Mouse (Mus musculus): ENCODE results near the gene Pygl. TPM values are rescaled to one million over a fixed set of nuclear protein-coding genes. Genes with fewer than 3 reads are reported as not detected.
"Not testable (repeated sequence)": the region's sequence is repeated elsewhere in the genome, so short reads cannot be mapped to it uniquely, and the experiment has no call there.

Gene Pygl
- polyA plus RNA-seq, 1 experiment from 2014 or later: 5.5 TPM

- 84% methylated on average over 1 of the region's 1 CpGs for WGBS
- H3K4me1 ChIP-seq: no peaks in the 10 kb centered on the region
- DNase-seq (ENCODE audit: low spot score): no peak
- H3K4me3 ChIP-seq: no peak overlapping the region
- no peak overlapping the region for H3K27ac ChIP-seq
- H3K27me3 ChIP-seq (ENCODE audit: low read depth, poor library complexity, severe bottlenecking): no peaks in the 10 kb centered on the region
- no peaks in the 10 kb centered on the region for H3K36me3 ChIP-seq
- no peaks in the 10 kb centered on the region for H3K9me3 ChIP-seq (replicated peaks)
These were observed 61.3 kb downstream of the Pygl start for GRCm38 (mm10) chr12:70169969-70170368.

GRCm38 (mm10) chr12:70167950-70168349, 63.3 kb downstream of the Pygl start:
- Histone ChIP-seq H3K27me3 (ENCODE audit: low read depth, poor library complexity, severe bottlenecking) (no peaks in the 10 kb centered on the region), H3K4me1 (no peaks in the 10 kb centered on the region), H3K27ac (no peak overlapping the region), H3K36me3 (no peaks in the 10 kb centered on the region), H3K9me3 (replicated peaks) (no peaks in the 10 kb centered on the region), H3K4me3 (no peak overlapping the region)
- DNase-seq (ENCODE audit: low spot score): no peak
- WGBS: 83% methylated on average over 4 of the region's 4 CpGs

- H3K4me1 ChIP-seq: no peaks in the 10 kb centered on the region
- no peaks in the 10 kb centered on the region for H3K27me3 ChIP-seq (ENCODE audit: low read depth, poor library complexity, severe bottlenecking)
- no peak for DNase-seq (ENCODE audit: low spot score)
- no peaks in the 10 kb centered on the region for H3K36me3 ChIP-seq
- no peak overlapping the region for H3K27ac ChIP-seq
- WGBS: 84% methylated on average over 3 of the region's 3 CpGs
- H3K4me3 ChIP-seq: no peak overlapping the region
- H3K9me3 ChIP-seq (replicated peaks): no peaks in the 10 kb centered on the region
These were observed 66.5 kb downstream of the Pygl start for GRCm38 (mm10) chr12:70164741-70165140.

GRCm38 (mm10) chr12:70161057-70161456, 70.2 kb downstream of the Pygl start:
- Histone ChIP-seq H3K27me3 (ENCODE audit: low read depth, poor library complexity, severe bottlenecking) (no peaks in the 10 kb centered on the region), H3K4me3 (no peak overlapping the region), H3K27ac (no peak overlapping the region), H3K9me3 (replicated peaks) (no peaks in the 10 kb centered on the region), H3K4me1 (no peaks in the 10 kb centered on the region), H3K36me3 (no peaks in the 10 kb centered on the region)
- no peak for DNase-seq (ENCODE audit: low spot score)
- WGBS: 84% methylated on average over 5 of the region's 5 CpGs

GRCm38 (mm10) chr12:70157292-70158066, 73.8 kb downstream of the Pygl start:
- WGBS: 41% methylated on average over 5 of the region's 5 CpGs
- no peak for DNase-seq (ENCODE audit: low spot score)
- Histone ChIP-seq H3K36me3 (no peaks in the 10 kb centered on the region), H3K4me3 (no peak overlapping the region), H3K27ac (no peak overlapping the region), H3K27me3 (ENCODE audit: low read depth, poor library complexity, severe bottlenecking) (no peaks in the 10 kb centered on the region), H3K9me3 (replicated peaks) (no peaks in the 10 kb centered on the region), H3K4me1 (peaks cover 3% of the 10 kb centered on the region; the same call in 1 of the 2 replicates)

GRCm38 (mm10) chr12:70156222-70156621, 75.1 kb downstream of the Pygl start:
- H3K9me3 ChIP-seq (replicated peaks): no peaks in the 10 kb centered on the region
- no peak overlapping the region for H3K4me3 ChIP-seq
- DNase-seq (ENCODE audit: low spot score): no peak
- 85% methylated on average over 6 of the region's 6 CpGs for WGBS
- no peaks in the 10 kb centered on the region for H3K36me3 ChIP-seq
- no peaks in the 10 kb centered on the region for H3K27me3 ChIP-seq (ENCODE audit: low read depth, poor library complexity, severe bottlenecking)
- peaks cover 3% of the 10 kb centered on the region; the same call in 1 of the 2 replicates for H3K4me1 ChIP-seq
- no peak overlapping the region for H3K27ac ChIP-seq

GRCm38 (mm10) chr12:70153842-70154241, 77.4 kb downstream of the Pygl start, which contains the start of gene Abhd12b:
TSS of gene Abhd12b (plus strand) at chr12:70154142.
- H3K4me3 ChIP-seq: no peak within 1 kb of the TSS
- DNase-seq (ENCODE audit: low spot score): no peak
- no peak within 1 kb of the TSS for H3K27ac ChIP-seq
- H3K27me3 ChIP-seq (ENCODE audit: low read depth, poor library complexity, severe bottlenecking): no peaks in the 10 kb centered on the region
- H3K9me3 ChIP-seq (replicated peaks): no peaks in the 10 kb centered on the region
- H3K36me3 ChIP-seq: no peaks in the 10 kb centered on the region
- WGBS: 32% methylated on average over 3 of the region's 3 CpGs
- peaks cover 6% of the 10 kb centered on the region for H3K4me1 ChIP-seq

GRCm38 (mm10) chr12:70148631-70149265, 82.5 kb downstream of the Pygl start:
- peak overlapping the region; percentile 43 for H3K4me3 ChIP-seq
- no peaks in the 10 kb centered on the region for H3K27me3 ChIP-seq (ENCODE audit: low read depth, poor library complexity, severe bottlenecking)
- WGBS: 13% methylated on average over 11 of the region's 11 CpGs
- no peak for DNase-seq (ENCODE audit: low spot score)
- no peak overlapping the region; the same call in 1 of the 2 replicates for H3K27ac ChIP-seq
- peaks cover 13% of the 10 kb centered on the region for H3K4me1 ChIP-seq
- no peaks in the 10 kb centered on the region for H3K9me3 ChIP-seq (replicated peaks)
- no peaks in the 10 kb centered on the region for H3K36me3 ChIP-seq

- Histone ChIP-seq H3K4me1 (peaks cover 13% of the 10 kb centered on the region), H3K4me3 (peak overlapping the region; percentile 43), H3K27me3 (ENCODE audit: low read depth, poor library complexity, severe bottlenecking) (no peaks in the 10 kb centered on the region), H3K27ac (peak overlapping the region; percentile 56), H3K36me3 (no peaks in the 10 kb centered on the region), H3K9me3 (replicated peaks) (no peaks in the 10 kb centered on the region)
- 11% methylated on average over 13 of the region's 13 CpGs for WGBS
- peak; percentile 40 for DNase-seq (ENCODE audit: low spot score)
These were observed 83.2 kb downstream of the Pygl start for GRCm38 (mm10) chr12:70147986-70148630.

- H3K4me1 ChIP-seq: peaks cover 13% of the 10 kb centered on the region
- no peak overlapping the region for H3K27ac ChIP-seq
- no peaks in the 10 kb centered on the region for H3K36me3 ChIP-seq
- no peak overlapping the region for H3K4me3 ChIP-seq
- H3K9me3 ChIP-seq (replicated peaks): no peaks in the 10 kb centered on the region
- no peaks in the 10 kb centered on the region for H3K27me3 ChIP-seq (ENCODE audit: low read depth, poor library complexity, severe bottlenecking)
- no peak for DNase-seq (ENCODE audit: low spot score)
- WGBS: 88% methylated on average over 6 of the region's 6 CpGs
These were observed 85.7 kb downstream of the Pygl start for GRCm38 (mm10) chr12:70145586-70145985.

GRCm38 (mm10) chr12:70144637-70145448, 86.4 kb downstream of the Pygl start:
- 56% methylated on average over 20 of the region's 20 CpGs for WGBS
- H3K4me1 ChIP-seq: peaks cover 13% of the 10 kb centered on the region

GRCm38 (mm10) chr12:70144106-70144587, 87.1 kb downstream of the Pygl start:
- 45% methylated on average over 3 of the region's 3 CpGs for WGBS
- H3K27ac ChIP-seq: peak overlapping the region; percentile 53; the same call in 1 of the 2 replicates
- not testable (repeated sequence) for H3K9me3 ChIP-seq (replicated peaks); H3K4me3 ChIP-seq; H3K27me3 ChIP-seq (ENCODE audit: low read depth, poor library complexity, severe bottlenecking); DNase-seq (ENCODE audit: low spot score); H3K36me3 ChIP-seq
- H3K4me1 ChIP-seq: peaks cover 13% of the 10 kb centered on the region

More at GRCm38 (mm10) chr12:70144637-70145448, 86.4 kb downstream of the Pygl start:
- Histone ChIP-seq H3K27me3 (ENCODE audit: low read depth, poor library complexity, severe bottlenecking) (no peaks in the 10 kb centered on the region), H3K9me3 (replicated peaks) (no peaks in the 10 kb centered on the region), H3K27ac (no peak overlapping the region), H3K36me3 (no peaks in the 10 kb centered on the region), H3K4me3 (no peak overlapping the region; the same call in 1 of the 2 replicates)
- DNase-seq (ENCODE audit: low spot score): peak; percentile 47
